In the genomic region with DNA sequence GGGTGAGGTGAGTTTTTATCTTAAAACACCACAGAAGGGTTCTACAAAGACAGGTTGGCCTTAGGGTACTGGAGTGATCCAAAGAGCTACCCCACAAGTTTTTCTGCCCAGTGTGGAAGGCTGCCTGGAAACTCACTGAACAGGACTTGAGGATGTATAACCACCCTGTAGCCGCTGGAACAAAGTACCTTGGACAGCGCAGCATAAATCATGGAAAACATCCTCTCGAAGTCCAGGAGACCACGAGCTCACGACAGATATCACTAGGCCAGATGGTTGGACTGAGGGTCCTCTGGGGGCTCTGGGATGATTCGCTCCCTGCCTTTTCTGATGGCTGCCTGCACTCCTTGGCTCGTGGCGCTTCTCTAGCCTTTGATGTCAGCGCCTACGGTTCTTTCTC, we compare ENCODE assay signal across 17 mouse cellular contexts. TPM values are rescaled to one million over a fixed set of nuclear protein-coding genes. Genes with fewer than 3 reads are reported as not detected.
"Had no signal": no experiment of that assay in that cellular context is flagged by ENCODE, and none has a peak within 500 bp of the region (broad histone marks: within the 10 kb centered on the region; RNA-seq: fewer than 3 reads in every experiment).

No protein-coding gene starts in this region.

- H3K4me2 ChIP-seq: kidney, embryonic 15.5 days; limb, embryonic 13.5 days; liver, embryonic 11.5 days; liver, embryonic 15.5 days; midbrain, embryonic 12.5 days; stomach, embryonic 15.5 days had no signal

- H3K27ac ChIP-seq: kidney, embryonic 15.5 days; layer of hippocampus, adult 2 months; limb, embryonic 13.5 days; liver, embryonic 15.5 days; macrophage; midbrain, embryonic 12.5 days; stomach, embryonic 15.5 days had no signal

- H3K9me3 ChIP-seq: kidney, embryonic 15.5 days; limb, embryonic 13.5 days; liver, embryonic 15.5 days; megakaryocyte, embryonic 14.5 days; stomach, embryonic 15.5 days had no signal

- H3K4me3 ChIP-seq: kidney, embryonic 15.5 days; layer of hippocampus, adult 2 months; limb, embryonic 13.5 days; liver, embryonic 15.5 days; megakaryocyte, embryonic 14.5 days; midbrain, embryonic 12.5 days; stomach, embryonic 15.5 days had no signal

- DNase-seq: kidney, postnatal 25 days; lung, adult 2 months; lung, postnatal 10 days; right cerebral cortex, postnatal 14 days; thymus, postnatal 4 days had no signal

- H3K36me3 ChIP-seq: kidney, embryonic 15.5 days; limb, embryonic 13.5 days; liver, embryonic 15.5 days; midbrain, embryonic 12.5 days; stomach, embryonic 15.5 days had no signal

- H3K9ac ChIP-seq: kidney, embryonic 15.5 days; limb, embryonic 13.5 days; liver, embryonic 15.5 days; midbrain, embryonic 12.5 days; stomach, embryonic 15.5 days had no signal

- H3K27me3 ChIP-seq: kidney, embryonic 15.5 days; limb, embryonic 13.5 days; liver, embryonic 15.5 days; midbrain, embryonic 12.5 days; stomach, embryonic 15.5 days had no signal

- ATAC-seq: midbrain, embryonic 16.5 days had no signal

- H3K4me1 ChIP-seq: liver, embryonic 15.5 days; midbrain, embryonic 12.5 days had no signal

RNA-seq across cellular contexts. Expression of a gene that starts 24.1 kb away (rescaled TPM):
- polyA plus RNA-seq: limb, embryonic 13.5 days; liver, embryonic 11.5 days; macrophage; midbrain, embryonic 12.5 days; neural tube, embryonic 14.5 days; spleen, adult 2 months; stomach, embryonic 15.5 days had no signal
